Mouse (Mus musculus) cerebellum, postnatal 4 days (tissue): ENCODE measurements at regions not wholly inside any gene's neighbourhood (a gene's known extent, or its start where the extent isn't known, plus 50 kb on each side); places are given as distances from the start of the nearest gene placed in this dataset.
A peak's percentile ranks its signal among the peaks of the same experiment; 100 is the strongest.

Source experiments
- DNase-seq, 2 experiments: peaks; one replicate each; pipeline ENCODE4 v3.0.0; 2022; ENCODE audit warnings: low spot score in 2 of 2, mixed read lengths in 1 of 2

DNA sequence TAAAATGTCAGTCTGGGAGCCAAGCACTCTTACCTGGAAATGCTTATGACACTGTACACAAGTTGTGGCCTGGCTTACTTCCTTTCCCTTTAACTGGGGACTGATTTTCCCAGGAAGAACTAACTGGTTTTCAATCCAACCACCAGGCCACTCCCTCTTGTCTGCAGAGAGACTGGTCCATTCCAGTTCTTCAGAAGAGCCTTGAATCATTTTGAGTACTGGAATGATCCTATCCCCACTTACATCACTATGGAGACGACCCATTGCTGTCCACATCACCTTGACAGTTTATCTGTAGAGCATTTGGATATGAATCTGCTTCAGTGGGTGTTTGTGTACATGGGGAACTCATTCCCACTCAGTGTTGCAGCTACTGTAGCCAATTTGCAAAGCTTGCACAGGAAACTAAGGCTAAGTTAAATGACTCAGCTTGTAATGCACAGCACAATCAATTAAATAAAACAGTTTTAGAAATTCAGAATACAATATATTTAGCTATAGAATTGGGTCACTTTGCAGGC lies 121.7 kb upstream of the Prep start:
- DNase-seq, result no peak

DNA sequence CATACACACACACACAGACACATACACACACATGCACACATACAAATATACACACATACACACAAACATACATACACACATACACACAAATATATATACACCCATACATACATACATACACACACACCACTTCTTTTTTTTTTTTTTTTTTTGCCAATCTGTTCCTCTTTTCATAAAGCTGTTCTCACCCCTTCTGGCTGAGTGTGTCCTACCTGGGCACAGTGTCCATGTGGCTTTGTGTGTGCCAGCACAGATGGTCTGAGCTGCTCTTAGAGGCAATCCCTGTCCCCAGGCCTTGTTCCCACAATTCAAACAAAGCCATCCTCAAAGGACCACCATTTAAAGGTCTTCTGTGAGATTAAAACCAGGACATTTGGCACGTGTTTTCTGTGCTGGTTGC lies 127.6 kb upstream of the Prep start:
- peak in 1 of 2 experiments; percentile 1 for DNase-seq

DNA sequence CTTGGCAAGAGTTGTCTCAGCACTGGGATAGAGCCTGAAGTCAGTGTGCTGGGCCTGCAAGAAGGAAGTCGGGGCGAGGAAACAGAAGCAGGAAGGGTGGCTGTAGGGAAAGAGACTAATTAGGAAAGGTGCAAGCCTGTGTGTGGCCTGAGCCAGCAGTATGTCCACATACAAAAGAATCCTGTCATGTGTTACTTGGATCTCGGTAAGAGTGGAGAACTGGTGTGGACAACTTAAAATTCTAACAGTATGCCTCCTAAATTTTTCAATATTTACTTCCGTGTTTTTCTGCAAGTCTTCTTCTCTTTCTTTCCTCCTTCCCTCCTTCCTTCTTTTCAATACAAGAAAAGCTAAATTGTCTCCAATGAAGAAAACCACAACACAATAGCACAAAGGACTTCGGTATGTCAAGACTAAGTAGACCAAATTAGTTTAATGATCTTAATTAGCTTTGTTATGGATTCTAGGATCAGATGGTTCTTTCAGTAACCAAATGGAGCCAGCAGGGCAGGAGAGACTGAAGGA lies 130.0 kb upstream of the Prep start:
- no peak for DNase-seq

DNA sequence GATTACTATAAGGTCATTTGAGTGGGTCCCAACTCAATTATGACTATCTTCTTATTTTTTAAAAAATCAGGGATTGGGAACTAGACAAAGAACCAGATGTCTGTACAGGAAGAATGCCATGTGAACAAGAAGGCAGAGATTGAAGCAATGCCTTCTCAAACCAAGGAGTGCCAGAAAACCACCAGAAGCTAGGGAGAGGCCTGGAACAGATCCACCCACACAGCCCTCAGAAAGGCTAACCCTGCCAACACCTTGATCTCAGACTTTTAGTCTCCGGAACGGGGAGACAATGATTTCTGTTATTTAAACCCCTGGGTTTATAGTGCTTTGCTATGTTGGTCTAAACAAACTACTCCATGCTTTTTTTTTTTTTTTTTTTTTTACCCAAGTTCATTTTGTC lies 136.2 kb upstream of the Prep start:
- DNase-seq, result no peak

DNA sequence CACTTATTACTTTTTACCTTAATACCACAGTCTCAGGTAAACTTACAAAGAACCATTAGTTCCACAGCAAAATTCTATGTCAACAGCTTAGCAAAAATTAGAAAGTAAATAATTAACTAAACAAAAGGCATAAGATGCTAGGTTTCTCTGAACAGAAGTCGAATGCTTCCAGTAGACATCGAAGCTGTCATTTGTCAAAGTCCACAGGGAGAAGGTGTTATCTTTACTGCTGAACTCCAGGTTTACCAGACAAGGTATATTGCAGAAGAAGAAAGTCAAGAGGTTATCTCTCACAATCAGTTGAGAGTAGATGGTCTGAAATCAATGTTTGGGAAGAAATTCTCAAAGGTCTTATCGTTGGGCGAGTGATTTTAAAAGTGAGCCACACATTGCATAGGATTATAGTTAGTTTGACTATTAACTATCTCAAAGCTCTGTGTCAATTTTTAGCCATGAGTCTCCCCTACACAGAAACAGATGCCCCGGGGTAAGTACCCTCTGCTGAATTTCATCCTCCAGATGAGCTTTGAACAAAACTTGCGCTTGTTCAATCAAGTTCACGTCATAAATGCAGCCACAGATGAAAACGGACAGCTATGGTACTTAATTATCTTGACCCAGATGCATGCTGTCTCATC lies 153.1 kb upstream of the Prep start:
- DNase-seq, result no peak

DNA sequence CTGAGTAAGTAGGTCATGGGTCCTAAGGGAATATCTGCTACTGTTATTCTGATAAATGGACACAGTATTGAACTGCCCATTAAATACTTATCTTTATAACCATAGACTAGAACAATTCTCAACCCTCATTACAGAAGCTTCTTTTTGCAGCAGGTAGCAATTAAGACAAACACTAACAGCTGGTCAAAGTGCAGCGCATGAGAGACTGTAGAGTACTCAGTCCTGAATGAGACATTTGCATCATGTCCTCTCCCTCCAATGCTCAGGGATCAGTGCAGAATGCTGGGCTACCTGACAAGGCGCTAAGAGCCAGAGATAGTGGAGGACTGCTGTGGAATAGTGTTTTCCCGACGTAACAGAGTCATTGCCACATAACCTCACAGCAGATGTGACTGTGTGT lies 162.5 kb upstream of the Prep start:
- DNase-seq, result no peak

DNA sequence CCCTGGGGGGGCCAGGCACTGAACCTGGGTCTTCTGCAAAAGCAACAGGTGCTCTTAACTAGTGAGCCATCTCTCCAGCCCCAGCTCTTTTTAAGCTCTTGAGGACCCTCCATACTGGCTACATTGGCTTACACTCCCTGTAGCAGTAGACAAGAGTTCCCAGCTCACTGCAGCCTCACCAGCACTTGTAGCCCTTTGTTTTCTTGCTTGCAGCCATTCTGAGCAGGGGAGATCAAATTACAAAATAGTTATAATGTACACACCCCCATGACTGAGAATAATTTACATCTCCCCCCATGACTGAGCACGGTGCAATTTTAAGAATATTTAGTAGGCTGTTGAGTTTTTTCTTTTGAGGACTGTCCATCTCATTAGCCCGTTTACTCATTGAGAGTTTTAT lies 165.8 kb upstream of the Prep start:
- DNase-seq, result no peak

DNA sequence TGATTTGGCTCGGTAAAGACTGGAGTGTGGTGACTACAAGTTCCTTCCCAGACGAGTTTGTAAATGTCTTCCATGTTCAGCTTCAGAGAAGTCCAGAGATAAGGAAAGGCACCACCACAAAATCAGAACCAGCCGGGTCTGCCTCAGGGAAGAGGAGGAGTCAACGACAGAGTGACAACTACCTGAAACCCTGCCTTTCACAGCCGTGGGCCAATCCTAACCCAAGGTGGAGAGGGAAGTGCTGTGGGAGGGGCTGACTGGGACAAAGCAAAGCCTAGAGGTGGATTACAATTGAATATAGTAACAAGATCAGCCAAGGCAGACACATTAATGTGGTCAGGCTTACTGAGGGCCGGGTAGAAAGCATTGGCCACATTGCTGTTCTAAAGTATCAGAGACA lies 174.9 kb upstream of the Prep start:
- no peak for DNase-seq

DNA sequence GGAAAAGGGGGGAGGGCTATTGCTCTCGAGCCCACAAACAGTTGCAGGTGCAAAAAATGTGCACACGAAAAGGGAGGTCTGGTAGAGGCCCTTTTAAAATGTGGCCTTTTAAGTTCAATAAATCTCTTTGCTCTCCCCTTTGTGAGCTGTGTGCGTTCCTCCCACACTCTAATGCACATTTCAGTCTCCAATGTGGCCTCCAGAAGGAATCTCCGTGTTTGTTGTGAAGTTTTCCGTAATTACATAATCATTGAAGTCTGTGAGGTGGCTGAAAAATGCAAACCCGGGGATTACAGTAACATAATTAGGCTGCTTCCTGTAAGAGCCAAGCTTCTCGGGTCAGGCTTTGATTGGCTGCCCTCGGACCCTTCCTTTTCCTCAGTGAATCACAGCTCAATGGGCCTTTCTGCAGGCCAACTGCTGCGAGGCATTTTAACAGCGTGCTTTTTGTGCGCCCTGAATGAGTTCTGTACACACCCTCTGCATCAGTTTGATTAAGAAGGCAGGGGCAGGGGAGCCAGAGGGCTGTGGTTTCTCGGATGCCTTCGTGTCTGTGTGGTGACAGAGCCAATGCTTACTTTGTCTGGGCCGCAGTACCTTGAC lies 179.8 kb upstream of the Prep start:
- DNase-seq, result no peak

DNA sequence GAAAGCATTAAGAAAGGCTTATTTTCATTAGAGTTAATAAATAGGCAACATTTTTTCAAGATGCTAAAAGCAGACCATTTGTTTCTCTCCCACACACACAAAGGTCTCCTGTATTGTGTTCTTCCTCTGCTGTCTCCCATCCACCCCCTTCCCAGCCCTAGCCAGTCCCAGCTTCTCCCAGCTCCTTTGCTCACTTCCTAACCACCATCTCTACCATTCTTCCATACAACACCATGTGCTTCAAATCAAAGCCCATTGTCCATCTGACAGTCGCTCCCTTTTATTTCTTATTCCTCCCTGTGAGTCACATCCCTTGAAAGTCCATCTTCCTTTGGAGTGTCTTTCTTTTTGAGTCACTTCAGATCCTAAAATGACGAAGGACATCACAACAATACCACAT lies 185.0 kb upstream of the Prep start:
- no peak for DNase-seq

DNA sequence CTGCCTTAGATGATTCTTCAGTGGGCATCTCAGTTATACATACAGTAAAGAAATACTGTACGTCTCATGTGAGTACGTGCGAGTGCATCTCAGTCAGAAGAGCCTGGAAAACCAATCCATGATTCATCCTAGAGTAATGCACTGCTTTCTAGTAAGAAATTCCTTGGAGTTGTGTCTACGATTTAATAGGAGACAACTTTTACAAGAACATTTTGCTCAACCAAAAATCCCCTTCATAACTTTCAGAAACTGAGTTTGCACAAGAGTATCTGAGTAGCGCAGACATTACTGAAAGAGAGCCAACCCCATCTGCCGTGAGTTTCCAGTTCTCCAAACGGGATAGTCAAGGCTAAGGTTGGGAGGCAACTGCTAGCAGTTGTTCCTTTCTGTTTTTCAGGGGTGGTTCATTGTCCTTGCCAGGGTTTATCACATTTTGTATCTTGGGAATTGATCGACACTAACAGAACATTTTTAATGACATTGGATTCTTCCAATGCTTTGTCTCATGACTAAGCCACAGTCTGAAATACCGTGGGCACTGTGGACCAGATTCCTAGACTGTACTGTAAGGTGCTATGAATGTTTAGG lies 189.8 kb upstream of the Prep start:
- DNase-seq, result no peak

DNA sequence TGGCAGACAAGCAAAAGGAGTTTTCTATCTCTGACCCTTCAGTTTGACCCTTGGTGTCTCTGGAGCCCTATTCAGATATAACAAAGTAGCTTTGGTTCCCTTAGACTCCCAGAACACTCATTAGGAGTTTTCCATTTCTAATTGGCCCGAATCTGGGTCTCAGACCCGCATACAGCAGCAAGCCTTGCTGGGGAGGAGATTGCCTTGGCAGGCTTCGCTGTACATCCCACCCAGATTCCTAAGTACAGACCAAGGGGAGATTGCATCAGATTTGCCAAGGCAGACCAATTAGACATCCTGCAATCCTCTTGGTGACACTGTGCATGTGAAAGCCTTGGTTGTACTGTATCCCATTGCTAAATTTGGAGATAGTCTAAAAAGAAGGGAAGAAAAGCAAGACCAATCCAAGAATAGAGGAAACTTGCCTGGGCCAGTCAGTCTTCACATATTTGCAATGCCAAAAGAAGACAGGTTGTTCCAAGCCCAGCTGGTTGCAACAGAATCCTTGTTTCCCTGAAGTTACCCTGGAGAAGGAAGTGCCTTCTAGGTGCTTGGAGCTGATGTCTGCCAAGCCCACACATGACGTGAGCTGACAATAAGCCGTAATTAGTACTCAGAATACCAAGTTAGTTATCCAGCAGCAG lies 193.2 kb upstream of the Prep start:
- DNase-seq, result no peak

DNA sequence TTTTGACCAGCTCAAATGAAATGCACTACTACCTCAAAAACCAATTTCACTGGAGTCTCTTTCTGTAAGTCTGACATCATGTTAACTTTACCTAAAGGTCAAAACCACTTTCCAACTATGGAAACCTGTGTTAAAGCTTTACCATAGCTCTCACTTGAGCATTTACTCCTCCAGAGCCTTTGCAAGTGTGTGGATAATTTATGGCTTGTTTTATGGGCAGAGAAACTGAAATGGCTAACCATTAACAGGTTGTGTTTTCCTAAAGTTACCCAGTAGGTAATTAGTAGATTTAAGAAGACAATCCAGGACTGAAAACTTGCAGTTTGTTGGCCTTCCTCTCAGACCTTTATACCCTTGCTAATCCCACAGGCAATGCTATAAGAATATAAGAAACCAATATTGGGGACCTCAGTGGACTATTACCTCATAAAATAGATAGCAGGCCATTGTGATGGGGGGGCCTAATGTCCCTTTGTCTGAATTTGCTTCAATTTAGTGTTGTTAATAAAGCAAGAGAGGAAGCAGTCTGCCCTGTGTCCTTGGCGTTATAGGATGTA lies 202.7 kb upstream of the Prep start:
- no peak for DNase-seq

DNA sequence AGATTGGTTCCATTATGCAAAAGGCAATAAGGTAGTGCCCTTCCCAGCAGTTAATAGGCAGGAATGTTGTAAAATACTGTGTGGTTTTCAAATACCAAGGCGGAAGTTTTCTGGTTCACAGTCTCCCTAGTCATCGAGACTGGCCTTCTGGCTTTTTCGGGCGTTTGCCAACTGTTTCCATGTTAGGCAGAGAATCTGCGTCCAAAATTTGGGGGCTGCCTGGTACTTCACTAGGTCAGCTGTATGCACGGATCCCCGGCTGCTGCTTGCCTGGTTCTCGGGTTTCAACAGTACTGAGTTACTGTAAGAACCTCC lies 204.7 kb upstream of the Prep start:
- DNase-seq, result no peak

DNA sequence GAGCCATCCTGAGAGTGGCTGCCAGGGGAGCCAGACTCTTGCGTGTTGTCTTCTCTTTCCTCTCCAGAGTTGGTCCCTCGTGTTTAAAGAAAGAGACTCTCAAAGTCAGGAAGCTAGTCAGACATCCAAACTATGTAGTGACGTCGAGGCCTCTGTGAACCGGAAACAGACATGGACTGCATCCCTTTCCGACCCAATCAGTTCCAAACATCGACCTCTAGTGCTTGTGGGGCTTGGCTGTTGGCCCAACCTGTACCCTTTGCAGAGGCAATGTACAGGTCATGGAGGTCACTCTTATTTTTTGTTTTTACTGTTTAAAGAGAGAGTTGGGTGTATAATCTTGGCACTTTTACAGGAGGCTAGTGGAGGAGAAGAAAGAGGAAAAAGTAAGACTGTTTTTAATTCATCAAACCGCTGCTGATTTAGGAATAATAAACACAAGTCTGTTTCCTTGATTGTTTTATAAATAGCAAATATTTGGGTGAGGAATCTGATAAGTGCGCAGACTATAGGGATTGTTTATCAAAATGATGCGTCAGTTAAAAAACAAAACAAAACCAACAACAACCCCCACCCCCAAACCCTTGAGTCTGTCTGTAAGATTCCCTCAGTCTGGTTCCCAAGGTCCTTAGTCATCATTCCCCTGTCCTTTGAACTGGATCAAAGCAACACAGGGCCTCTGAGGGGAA lies 205.2 kb upstream of the Prep start:
- no peak for DNase-seq

DNA sequence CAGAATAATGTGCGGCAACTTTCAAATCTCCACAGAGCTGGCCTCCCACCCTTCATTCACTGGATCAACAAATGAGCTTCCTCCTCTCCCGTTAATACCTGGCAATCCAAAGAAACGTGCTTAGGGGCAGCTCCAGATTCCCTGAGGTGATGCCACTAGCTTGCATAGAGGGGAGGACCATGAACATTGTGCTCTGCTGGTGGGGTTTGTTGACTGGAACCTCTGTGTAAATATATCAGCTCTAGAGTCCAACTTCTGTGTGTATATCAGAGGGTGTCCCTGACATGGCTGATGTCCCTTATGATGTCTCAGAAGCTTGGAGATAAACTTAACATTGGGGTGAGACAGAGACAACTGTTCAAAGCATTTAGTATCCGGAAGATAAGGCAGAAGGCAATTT lies 209.6 kb upstream of the Prep start:
- no peak for DNase-seq

DNA sequence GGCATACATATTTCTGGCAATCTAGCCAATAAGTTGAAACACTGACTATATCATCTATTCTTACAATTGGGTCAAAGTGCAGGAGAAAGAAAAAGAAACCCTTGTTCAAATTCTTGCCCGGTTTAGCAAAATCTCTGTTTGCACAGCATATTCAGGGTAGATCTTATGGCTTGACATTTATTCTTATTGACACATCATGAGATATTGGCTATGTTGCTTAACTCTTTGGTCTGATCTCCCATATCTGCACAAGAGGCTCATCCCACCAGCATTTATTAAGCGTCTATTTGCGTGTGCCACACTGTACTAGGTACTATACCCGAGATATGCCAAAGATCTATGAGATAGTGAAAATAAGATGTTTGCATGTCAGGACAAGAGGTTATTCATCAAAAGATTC lies 212.9 kb upstream of the Prep start:
- no peak for DNase-seq

DNA sequence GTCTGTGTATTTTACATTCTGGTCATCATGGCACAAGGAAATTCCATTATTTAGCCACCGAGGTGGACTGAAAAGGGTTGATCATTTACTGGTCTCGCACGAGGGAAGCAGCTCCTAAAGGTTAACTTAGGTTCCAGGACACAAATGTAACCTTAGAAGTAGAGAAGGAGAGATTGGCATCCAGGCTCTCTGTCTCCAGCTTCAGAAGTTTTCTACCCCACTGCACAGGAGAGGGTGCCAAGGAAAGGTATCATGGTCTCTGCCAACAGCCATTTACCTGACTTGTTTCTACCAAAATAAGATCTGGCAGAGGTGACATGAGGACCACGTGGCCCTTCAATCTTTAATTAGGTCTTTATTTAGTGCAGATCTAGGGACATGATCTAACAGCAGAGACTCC lies 218.0 kb upstream of the Prep start:
- DNase-seq, result no peak

DNA sequence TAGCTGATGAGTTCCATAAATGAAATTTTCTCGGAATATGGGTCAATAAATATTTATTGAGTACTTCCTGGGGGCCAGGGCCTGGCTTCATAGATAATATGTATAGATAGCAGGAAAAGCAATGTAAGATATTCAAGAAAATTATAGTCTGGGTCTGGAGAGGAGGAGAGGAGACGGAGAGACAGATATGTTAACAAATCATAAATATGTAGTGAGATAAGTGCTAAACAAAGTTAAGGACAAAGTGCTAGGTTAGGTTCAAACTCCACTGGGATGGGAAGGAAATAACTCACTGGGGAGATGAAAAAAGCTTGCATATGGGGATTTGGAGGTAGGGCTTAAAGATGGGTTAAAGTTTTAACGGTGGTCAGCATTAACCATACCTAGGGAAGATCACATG lies 220.2 kb upstream of the Prep start:
- no peak for DNase-seq

DNA sequence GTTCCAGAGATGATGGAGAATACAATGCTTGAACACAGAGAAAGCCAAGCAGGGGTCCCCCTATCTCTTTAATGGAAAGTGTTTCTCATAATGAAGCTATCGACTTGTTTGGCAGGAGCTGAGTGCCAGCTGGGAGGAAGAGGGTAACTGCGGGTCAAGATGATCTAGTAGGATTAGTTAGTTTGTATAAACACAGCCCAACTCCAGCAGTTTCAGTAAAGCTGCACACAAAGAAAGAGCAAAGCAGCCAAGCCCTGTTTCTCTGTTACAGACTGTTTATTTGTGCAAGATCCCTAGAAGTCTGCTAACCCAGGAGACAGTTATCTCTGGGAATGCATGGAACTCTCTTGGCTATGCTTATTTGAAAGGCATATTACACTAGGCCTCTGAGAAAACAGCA lies 220.9 kb upstream of the Prep start:
- DNase-seq, result no peak

DNA sequence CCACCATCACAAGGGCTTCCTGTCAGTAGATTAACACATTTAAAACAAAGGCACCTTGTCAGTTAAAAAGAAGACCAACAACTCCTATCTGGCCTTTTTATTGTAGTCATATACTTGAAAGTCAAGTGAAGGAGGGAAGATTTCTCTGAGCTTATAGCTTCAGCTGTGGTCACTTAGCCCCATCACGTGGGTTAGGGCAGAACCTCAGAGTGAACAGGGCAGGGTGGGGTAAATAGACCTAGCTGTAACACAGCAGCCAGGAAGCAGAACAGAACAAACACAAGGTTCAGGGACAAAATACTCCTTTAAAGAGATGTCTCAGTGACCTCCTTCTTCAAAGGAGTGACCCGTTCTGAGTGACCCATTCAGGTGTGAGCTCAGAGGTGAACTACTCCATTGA lies 226.6 kb upstream of the Prep start:
- DNase-seq, result no peak

DNA sequence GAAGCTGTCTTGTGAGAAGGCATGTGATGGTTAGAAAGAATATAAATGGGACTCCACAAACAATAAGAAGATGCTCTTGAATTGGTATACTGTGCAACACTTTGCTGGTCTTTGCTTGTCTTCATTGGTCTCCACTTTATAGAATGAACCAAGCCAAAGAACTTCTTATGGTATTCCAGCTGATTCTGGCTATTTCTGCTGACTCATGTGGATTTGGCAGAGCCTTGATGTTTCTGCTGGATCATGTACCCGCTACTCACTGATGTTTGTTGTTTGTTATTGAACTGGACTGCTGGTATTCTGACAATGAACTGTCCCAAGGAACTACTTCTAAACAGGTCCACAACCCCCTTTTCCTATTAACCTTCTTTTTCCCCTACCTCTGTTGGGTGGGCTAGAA lies 234.5 kb upstream of the Prep start:
- DNase-seq, result no peak
